Mouse (Mus musculus): ENCODE results near the gene Tmem205. TPM values are rescaled to one million over a fixed set of nuclear protein-coding genes. Genes with fewer than 3 reads are reported as not detected.

Tmem205 gene
- polyA plus RNA-seq, 1 experiment from 2014 or later: 56.2 TPM

DNA sequence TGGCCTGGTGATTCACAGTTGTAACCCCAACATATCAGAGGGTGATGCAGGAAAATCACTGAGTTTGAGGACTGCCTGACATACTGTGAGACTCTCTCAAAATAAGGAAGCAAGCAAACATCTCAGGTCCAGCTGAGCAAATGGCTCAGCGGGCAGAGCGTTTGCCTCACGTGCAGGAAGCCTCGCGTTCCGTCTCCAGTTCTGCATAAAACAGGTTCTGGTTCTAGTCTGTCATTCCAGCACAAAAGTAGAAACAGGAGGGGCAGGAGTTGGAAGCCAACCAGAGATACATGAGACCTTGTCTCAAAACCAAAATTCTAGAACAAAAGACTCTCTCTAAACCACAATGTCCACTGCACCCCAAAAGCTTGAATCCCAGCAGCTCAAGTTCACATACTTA lies 572 bp downstream of the Tmem205 start:
- Histone ChIP-seq H3K4me3 (replicated peaks) (peak overlapping the region; percentile 54), H3K9me3 (replicated peaks) (no peaks in the 10 kb centered on the region), H3K9ac (peak overlapping the region; percentile 45), H3K36me3 (peaks cover 4% of the 10 kb centered on the region; the same call in 1 of the 2 replicates), H3K27me3 (no peaks in the 10 kb centered on the region), H3K4me1 (peaks cover 21% of the 10 kb centered on the region), H3K27ac (replicated peaks) (peak overlapping the region; percentile 49), H3K4me2 (replicated peaks) (peak overlapping the region; percentile 63)
- no peak for ATAC-seq (ENCODE audit: insufficient number of reproducible peaks, low FRiP score, low TSS enrichment, low read depth)
- 2% methylated on average over 6 of the region's 6 CpGs for WGBS

DNA sequence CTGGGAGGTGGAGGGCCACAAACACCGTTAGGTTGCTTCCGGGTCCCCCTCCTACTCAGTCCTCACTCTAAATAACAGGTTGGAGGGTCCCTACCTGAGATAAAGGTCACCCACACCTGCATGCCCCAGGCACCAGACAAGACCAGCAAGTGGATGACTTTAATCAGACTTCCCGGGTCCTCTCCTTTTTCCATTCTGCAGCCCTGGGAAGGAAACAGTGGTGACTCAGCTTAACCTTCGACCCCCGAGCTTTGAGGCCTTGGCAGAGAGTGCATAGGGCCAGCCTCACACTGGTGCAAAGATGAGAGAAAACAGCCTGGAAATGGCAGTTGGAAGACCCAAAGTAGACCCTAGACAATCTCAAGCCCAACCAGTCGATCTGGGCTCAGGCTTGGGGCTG lies 1.2 kb downstream of the Tmem205 start:
- Histone ChIP-seq H3K9ac (no peak overlapping the region), H3K9me3 (replicated peaks) (no peaks in the 10 kb centered on the region), H3K4me3 (replicated peaks) (peak overlapping the region; percentile 54), H3K36me3 (peaks cover 4% of the 10 kb centered on the region; the same call in 1 of the 2 replicates), H3K4me1 (peaks cover 21% of the 10 kb centered on the region), H3K27ac (replicated peaks) (no peak overlapping the region), H3K27me3 (no peaks in the 10 kb centered on the region), H3K4me2 (replicated peaks) (peak overlapping the region; percentile 63)
- WGBS: 75% methylated on average over 6 of the region's 6 CpGs
- ATAC-seq (ENCODE audit: insufficient number of reproducible peaks, low FRiP score, low TSS enrichment, low read depth): no peak

DNA sequence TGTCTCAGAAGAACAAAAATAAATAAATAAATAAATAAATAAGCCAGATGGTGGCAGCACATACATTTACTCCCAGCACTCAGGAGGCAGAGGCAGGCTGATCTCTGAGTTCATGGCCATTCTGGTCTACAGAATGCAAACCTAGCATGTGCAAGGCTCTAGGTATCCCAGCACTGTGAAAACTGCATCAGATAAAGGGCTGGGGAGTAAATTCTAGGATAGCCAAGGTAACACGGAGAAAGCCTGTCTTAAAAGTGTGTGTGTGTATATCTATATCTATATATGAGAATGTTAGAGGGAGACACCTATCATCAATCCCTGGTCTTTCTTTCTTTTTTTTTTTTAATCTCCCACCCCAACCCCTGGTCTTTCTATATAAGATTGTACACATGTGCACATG lies 1.9 kb downstream of the Tmem205 start:
- Histone ChIP-seq H3K4me3 (replicated peaks) (no peak overlapping the region), H3K27me3 (no peaks in the 10 kb centered on the region), H3K4me2 (replicated peaks) (no peak overlapping the region), H3K4me1 (peaks cover 21% of the 10 kb centered on the region), H3K27ac (replicated peaks) (no peak overlapping the region), H3K36me3 (peaks cover 4% of the 10 kb centered on the region; the same call in 1 of the 2 replicates), H3K9me3 (replicated peaks) (no peaks in the 10 kb centered on the region), H3K9ac (no peak overlapping the region)
- WGBS: 97% methylated on average over 1 of the region's 1 CpGs
- no peak for ATAC-seq (ENCODE audit: insufficient number of reproducible peaks, low FRiP score, low TSS enrichment, low read depth)

DNA sequence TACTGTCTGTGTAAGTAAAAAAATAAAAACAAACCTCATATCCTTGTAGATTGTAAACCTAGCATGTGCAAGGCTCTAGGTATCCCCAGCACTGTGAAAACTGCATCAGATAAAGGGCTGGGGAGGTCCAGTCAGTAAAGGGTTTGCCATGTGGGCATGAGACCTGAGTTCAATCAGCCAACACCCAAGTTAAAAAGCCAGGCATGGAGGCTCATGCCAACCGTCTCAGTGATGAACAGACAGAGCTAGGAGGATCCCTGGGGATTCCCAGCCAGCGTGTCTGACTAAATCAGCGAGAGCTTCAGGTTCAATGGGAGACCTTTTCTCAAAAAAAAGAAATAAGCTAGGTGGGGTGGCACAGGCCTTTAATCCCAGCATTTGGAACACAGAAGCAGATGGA lies 2.3 kb downstream of the Tmem205 start:
- Histone ChIP-seq H3K27me3 (no peaks in the 10 kb centered on the region), H3K9me3 (replicated peaks) (no peaks in the 10 kb centered on the region), H3K4me3 (replicated peaks) (no peak overlapping the region), H3K27ac (replicated peaks) (no peak overlapping the region), H3K4me1 (peaks cover 21% of the 10 kb centered on the region), H3K4me2 (replicated peaks) (no peak overlapping the region), H3K9ac (no peak overlapping the region), H3K36me3 (peaks cover 4% of the 10 kb centered on the region; the same call in 1 of the 2 replicates)
- WGBS: 83% methylated on average over 3 of the region's 3 CpGs
- ATAC-seq (ENCODE audit: insufficient number of reproducible peaks, low FRiP score, low TSS enrichment, low read depth): no peak

DNA sequence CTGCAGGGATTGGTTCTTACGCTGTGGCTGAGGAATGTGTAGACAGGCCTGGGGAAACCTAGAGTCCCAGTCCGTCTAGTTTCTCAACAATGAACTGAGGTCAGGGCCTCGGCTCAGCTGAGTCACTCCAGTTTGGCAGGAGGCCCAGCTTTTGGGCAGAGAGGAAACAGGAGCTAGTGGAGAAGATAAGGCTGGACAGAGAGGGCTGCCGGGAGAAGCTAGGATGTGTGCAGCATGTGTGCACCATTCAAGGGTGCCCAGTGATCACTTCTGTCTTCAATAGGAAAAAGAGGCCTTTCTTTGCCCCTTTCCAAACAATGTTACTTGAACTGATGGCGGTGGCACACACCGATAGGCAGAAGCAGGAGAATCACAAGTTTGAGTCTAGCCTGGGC lies 3.3 kb downstream of the Tmem205 start:
- H3K4me3 ChIP-seq (replicated peaks): no peak overlapping the region
- H3K9me3 ChIP-seq (replicated peaks): no peaks in the 10 kb centered on the region
- H3K4me1 ChIP-seq: peaks cover 21% of the 10 kb centered on the region
- H3K9ac ChIP-seq: no peak overlapping the region
- ATAC-seq (ENCODE audit: insufficient number of reproducible peaks, low FRiP score, low TSS enrichment, low read depth): peak; percentile 5; the same call in 1 of the 2 replicates
- H3K27ac ChIP-seq (replicated peaks): no peak overlapping the region
- H3K27me3 ChIP-seq: no peaks in the 10 kb centered on the region
- H3K36me3 ChIP-seq: peaks cover 4% of the 10 kb centered on the region; the same call in 1 of the 2 replicates
- 56% methylated on average over 6 of the region's 6 CpGs for WGBS
- H3K4me2 ChIP-seq (replicated peaks): no peak overlapping the region

DNA sequence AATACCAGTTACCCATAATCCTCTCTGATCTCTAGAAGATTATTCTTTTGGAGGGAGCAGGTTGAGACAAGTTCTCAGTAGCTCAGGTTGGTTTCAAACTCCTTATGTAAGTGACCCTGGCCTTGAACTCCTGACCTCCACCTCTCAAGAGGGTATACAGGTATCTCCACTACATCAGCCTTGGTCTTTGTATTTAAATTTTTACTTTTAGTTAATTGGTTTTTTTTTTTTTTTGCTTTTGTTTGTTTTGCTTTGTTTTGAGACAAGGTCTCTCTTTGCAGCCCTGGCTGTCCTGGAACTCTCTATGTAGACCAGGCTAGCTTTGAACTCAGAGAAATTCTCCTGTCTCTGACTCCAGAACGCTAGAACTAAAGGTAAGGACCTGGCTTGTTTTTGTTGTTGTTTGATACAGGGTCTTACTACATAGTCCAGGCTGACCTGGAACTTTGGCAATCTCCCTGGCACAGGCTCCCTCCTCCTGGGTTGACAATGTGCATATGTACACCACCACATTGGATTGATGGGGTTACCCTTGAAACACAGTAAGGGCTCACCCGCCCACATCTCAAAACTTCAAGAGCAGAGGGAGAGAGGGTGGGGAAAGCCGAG lies 3.8 kb downstream of the Tmem205 start:
- Histone ChIP-seq H3K27ac (replicated peaks) (no peak overlapping the region), H3K9ac (no peak overlapping the region), H3K4me2 (replicated peaks) (no peak overlapping the region), H3K4me1 (peaks cover 25% of the 10 kb centered on the region), H3K9me3 (replicated peaks) (no peaks in the 10 kb centered on the region), H3K27me3 (no peaks in the 10 kb centered on the region), H3K4me3 (replicated peaks) (no peak overlapping the region), H3K36me3 (peaks cover 4% of the 10 kb centered on the region; the same call in 1 of the 2 replicates)
- no peak for ATAC-seq (ENCODE audit: insufficient number of reproducible peaks, low FRiP score, low TSS enrichment, low read depth)
- WGBS: 63% methylated on average over 3 of the region's 3 CpGs

DNA sequence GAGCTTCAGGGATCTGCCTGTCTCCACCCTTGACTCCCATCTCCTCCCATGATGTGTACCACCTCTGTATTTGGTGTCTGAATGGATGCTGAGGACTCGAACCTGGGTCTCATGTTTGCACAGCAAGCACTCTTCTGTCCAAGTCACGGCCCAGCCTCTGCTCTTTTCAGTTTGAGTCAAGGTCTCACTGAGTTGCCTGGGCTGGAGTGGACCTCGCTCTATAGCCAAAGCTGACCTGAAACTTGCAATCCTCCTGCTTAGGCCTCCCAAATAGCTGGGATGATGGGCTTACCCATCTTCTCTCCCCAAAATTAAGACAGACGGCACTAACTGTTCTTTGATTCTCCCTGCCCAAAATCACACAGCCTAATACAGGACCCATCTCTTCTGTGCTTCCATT lies 4.3 kb downstream of the Tmem205 start:
- no peaks in the 10 kb centered on the region for H3K9me3 ChIP-seq (replicated peaks)
- no peaks in the 10 kb centered on the region for H3K27me3 ChIP-seq
- peaks cover 30% of the 10 kb centered on the region for H3K4me1 ChIP-seq
- no peak overlapping the region for H3K27ac ChIP-seq (replicated peaks)
- ATAC-seq (ENCODE audit: insufficient number of reproducible peaks, low FRiP score, low TSS enrichment, low read depth): no peak
- H3K9ac ChIP-seq: no peak overlapping the region
- H3K4me3 ChIP-seq (replicated peaks): no peak overlapping the region
- peaks cover 4% of the 10 kb centered on the region; the same call in 1 of the 2 replicates for H3K36me3 ChIP-seq
- 83% methylated on average over 4 of the region's 4 CpGs for WGBS
- no peak overlapping the region for H3K4me2 ChIP-seq (replicated peaks)

DNA sequence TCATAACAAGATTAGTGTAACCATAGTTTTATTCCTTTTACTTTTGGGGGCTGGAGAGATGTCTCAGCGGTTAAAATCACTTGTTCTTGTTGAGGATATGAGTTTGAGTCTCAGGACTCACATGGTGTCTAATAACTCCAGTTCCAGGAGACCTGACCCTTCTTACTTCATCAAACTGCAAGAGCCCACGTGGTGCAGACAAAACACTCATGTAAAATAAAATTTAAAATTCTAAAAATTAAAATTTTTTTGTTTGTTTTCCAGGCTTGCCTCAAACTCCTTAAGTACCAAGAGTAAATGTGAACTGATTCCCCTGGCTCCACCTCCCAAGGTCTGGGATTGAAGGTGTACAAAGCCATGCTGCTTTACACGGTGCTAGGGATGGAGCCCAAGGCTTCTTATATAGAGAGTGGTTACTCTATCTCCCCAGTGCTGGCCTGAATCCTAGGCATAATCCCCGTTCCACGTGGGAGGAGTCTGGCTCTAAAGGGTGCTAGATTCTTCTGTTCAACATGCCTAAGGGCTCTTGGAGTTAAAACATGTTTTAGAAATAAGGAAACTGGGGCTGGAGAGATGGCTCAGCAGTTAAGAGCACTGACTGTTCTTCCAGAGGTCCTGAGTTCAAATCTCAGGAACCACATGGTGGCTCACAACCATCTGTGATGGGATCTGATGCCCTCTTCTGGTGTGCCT lies 8.5 kb downstream of the Tmem205 start:
- WGBS: 16% methylated on average over 5 of the region's 5 CpGs
- no peak for ATAC-seq (ENCODE audit: insufficient number of reproducible peaks, low FRiP score, low TSS enrichment, low read depth)

DNA sequence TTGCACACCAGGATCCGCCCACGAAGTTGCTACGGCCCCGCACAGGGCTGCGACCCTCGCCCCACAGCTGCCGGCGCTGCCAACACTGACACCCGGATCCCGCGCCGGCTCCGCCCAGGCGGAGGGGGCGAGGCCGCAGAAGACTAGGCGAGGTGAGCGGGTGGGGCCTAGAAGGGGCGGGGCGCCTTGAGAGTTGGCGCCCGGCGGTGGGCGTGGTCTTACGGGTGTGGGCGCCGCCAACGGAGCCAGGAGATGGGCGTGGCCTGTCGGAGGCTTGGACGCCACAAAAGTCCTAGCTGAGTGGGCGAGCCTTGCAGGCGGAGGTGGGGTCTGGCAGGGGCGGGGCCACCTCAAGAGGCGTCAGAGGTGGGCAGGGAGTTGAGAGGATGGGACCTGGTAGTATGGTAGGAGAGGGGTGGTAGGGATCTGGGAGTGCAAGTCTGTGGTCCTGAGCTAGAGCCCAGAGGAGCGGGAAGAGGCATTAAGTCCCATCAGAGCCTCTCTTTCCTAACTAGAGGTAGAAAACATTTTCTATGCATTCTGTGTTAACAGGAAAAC lies 9.2 kb downstream of the Tmem205 start, which contains the start of gene Rab3d:
Gene Rab3d (minus strand): TSS at position 158 of the 558 bp plus-strand sequence.
- H3K36me3 ChIP-seq: no peaks in the 10 kb centered on the region; the same call in 1 of the 2 replicates
- under 1% methylated on average over 36 of the region's 36 CpGs for WGBS
- H3K27ac ChIP-seq (replicated peaks): peak within 1 kb of the TSS; percentile 80
- H3K9ac ChIP-seq: peak within 1 kb of the TSS; percentile 51
- H3K9me3 ChIP-seq (replicated peaks): no peaks in the 10 kb centered on the region
- peaks cover 20% of the 10 kb centered on the region for H3K4me1 ChIP-seq
- H3K4me3 ChIP-seq (replicated peaks): peak within 1 kb of the TSS; percentile 67
- H3K4me2 ChIP-seq (replicated peaks): peak within 1 kb of the TSS; percentile 96
- peak; percentile 92 for ATAC-seq (ENCODE audit: insufficient number of reproducible peaks, low FRiP score, low TSS enrichment, low read depth)
- H3K27me3 ChIP-seq: no peaks in the 10 kb centered on the region; the same call in 1 of the 2 replicates

More for the DNA sequence above, 8.5 kb downstream of the Tmem205 start:
- no peaks in the 10 kb centered on the region; the same call in 1 of the 2 replicates for H3K36me3 ChIP-seq
- no peaks in the 10 kb centered on the region for H3K9me3 ChIP-seq (replicated peaks)
- no peaks in the 10 kb centered on the region; the same call in 1 of the 2 replicates for H3K27me3 ChIP-seq
- peaks cover 23% of the 10 kb centered on the region for H3K4me1 ChIP-seq
- peak overlapping the region; percentile 96 for H3K4me2 ChIP-seq (replicated peaks)
- peak overlapping the region; percentile 67 for H3K4me3 ChIP-seq (replicated peaks)
- peak overlapping the region; percentile 45; the same call in 1 of the 2 replicates for H3K27ac ChIP-seq (replicated peaks)
- no peak overlapping the region for H3K9ac ChIP-seq

DNA sequence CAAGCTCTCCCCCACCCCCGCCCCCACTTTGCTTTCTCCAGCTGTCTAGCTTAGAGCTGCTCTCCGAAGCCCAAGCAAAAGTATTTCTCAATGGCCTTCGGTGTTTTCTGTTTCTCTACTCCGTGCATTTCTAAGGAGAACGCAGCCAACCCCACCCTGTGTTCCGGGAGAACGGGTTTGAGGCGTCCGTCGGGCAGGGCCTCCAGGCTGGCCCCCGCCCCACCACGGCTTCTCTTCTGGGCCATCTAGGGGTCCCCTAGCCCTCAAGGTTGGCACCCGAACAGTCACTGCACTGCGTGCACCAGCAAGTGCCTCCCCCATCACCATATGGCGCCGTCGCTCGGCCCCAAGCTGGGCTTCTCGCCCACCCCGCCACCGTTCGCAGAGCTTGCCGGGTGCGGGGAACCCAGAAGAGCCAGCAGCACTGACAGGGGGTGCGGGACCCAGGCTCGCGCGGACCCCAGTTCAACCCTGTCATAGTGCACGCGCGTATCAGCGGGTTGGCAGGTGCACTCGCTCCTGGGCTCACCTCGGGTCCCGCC lies 9.8 kb downstream of the Tmem205 start:
- Histone ChIP-seq H3K9me3 (replicated peaks) (no peaks in the 10 kb centered on the region), H3K4me1 (peaks cover 20% of the 10 kb centered on the region), H3K27ac (replicated peaks) (peak overlapping the region; percentile 80), H3K4me3 (replicated peaks) (peak overlapping the region; percentile 67), H3K9ac (peak overlapping the region; percentile 51), H3K36me3 (no peaks in the 10 kb centered on the region; the same call in 1 of the 2 replicates), H3K4me2 (replicated peaks) (peak overlapping the region; percentile 96), H3K27me3 (no peaks in the 10 kb centered on the region; the same call in 1 of the 2 replicates)
- 1% methylated on average over 35 of the region's 35 CpGs for WGBS
- peak; percentile 74 for ATAC-seq (ENCODE audit: insufficient number of reproducible peaks, low FRiP score, low TSS enrichment, low read depth)

Data from embryonic facial prominence, embryonic 15.5 days (tissue).